Mouse (Mus musculus) brain, embryonic 14.5 days (tissue): ENCODE data around the gene Adam33.

Source experiments
- CTCF ChIP-seq: fragments of 200-500 bp; IDR thresholded peaks from 2 replicates; pipeline ENCODE4 v1.5.1; 2012; ENCODE audit warnings: inconsistent platforms, mild to moderate bottlenecking, moderate library complexity, borderline replicate concordance; ENCODE audit not compliant: insufficient read depth, insufficient read length; ENCODE audit errors: extremely low read depth
- POLR2A ChIP-seq: fragments of 200-500 bp; IDR thresholded peaks from 2 replicates; pipeline ENCODE4 v1.6.1; 2012; ENCODE audit warnings: mild to moderate bottlenecking, inconsistent platforms, borderline replicate concordance; ENCODE audit not compliant: poor library complexity, insufficient read depth, insufficient read length, severe bottlenecking; ENCODE audit errors: extremely low read depth

DNA sequence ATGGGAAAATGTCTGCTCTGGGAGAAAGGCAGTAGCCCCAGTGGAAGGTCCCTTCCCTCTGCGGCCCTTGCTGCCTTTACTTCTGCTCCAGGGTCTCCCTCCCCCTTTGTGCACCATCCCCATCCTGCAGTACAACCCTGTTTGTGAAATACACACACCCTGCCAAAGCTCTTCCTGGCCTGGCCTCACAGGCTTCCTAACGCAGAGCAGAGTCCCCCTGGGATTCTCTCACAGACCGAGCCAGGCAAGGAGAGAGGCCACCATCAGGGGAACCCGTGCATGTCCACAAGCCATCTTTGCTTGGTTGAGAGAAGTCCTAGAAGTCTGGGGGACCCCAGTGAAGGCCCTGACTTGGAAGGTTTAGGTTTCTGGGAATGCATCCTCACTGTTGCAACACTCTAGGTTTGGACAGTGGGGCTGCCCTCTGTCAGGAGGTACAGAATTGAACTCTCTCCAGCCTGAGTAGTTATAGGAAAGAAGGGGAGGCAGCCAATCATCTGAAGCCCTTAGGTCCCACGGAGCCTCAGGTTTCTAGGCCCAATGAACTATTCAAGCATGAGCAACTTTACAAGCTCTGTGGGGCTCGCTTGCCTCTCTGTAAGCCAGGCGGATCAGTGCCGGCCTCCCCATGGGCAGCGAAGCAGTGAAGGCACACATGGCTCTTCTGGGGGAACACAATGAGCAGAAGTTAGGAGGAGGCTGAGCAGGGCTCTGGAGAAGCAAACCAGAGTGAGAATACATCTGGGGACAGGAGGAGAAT is 3.7 kb downstream of the Adam33 start:
- TF ChIP-seq CTCF, result no peak
- TF ChIP-seq POLR2A, result no peak
